Mouse (Mus musculus) monocyte, adult 5-6 weeks (primary cell): ENCODE data around the gene Coro1b. TPM values are rescaled to one million over a fixed set of nuclear protein-coding genes. Genes with fewer than 3 reads are reported as not detected.
A peak's percentile ranks its signal among the peaks of the same experiment; 100 is the strongest.

Source experiments
- ATAC-seq: fragments of 153-309, 156-312 bp; replicated peaks from 2 replicates; pipeline ENCODE4 v1.8.0; 2017; ENCODE audit warnings: mild to moderate bottlenecking; ENCODE audit not compliant: low TSS enrichment, insufficient number of reproducible peaks, severe bottlenecking, poor library complexity, low FRiP score
- total RNA-seq: library from RNA; stranded (forward); fragments of 200-1000, 200-491, 200-594 nt; gene quantifications from 3 replicates; pipeline ENCODE4 v1.2.3, GENCODE M21; 2017

Gene Coro1b
- total RNA-seq, 1 experiment from 2014 or later, result 226 TPM

DNA sequence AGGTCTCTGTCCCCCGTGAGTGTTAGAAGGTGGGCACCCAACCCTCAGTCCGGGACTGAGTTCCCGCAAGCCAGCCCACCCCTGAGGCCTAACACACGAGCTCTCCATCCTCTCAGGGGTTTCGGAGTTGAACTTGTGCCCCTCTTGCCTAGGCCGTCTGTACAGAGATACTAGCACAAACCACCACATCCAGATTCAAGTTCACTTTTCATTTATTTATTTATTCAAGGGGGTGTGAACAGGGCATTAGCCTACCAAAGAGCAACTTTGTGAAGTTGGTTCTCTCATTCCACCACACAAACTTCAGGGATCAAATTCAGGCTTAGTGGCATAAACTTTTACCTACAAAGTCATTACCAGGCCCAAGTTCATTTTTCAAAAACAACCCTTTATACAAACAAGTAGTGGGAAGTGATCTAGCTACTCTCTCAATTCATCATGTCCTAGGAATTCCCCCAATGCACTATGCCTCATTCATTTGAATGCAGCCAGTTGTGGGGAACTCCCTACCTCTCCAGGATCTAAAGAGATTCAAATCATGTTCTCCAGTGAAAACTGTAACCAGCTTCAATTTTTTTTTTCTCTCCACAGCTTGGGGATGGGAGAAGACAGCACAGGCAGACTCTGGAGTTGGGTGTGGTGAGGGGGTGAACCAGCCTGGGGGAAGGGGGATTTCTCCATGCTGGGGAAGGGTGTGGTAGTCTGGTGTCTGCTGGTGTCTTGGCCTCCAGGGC is 13.0 kb upstream of the Coro1b start:
- ATAC-seq, result peak; percentile 38

DNA sequence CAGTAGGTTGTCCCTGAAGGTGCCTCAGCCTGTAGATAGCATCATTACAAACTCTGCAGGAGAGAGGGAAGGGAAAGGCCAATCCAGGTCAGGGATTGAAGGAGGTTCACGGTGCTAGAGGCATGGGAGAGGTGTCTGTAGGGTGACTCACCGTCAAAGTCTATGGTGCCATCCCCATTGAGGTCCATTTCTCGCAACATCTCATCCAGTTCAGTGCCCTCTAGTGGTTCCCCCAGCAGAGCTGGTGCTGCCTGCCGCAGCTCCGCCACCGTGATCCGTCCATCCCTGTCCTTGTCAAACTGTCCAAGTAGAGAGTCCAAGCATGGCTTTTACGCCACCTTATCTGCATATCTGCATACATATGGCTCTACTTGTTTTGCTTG is 12.5 kb upstream of the Coro1b start:
- peak; percentile 78 for ATAC-seq

DNA sequence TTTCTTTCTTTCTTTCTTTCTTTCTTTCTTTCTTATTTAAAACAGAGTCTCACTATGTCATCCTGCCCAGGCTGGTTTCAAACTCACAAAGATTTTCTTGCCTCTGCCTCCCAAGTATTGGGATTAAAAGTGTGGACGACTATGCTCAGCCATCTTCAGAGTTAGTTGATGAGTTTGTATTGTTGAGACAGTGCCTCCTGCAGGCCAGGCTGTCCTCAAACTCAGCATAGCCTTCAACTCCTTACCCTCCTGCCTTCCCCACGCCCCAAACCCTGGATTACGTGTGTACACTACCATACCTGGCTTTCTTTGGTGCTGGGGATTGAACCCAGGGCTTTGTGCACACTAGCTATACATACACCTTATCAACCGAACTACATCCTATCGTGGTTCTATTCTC is 12.0 kb upstream of the Coro1b start:
- no peak for ATAC-seq

DNA sequence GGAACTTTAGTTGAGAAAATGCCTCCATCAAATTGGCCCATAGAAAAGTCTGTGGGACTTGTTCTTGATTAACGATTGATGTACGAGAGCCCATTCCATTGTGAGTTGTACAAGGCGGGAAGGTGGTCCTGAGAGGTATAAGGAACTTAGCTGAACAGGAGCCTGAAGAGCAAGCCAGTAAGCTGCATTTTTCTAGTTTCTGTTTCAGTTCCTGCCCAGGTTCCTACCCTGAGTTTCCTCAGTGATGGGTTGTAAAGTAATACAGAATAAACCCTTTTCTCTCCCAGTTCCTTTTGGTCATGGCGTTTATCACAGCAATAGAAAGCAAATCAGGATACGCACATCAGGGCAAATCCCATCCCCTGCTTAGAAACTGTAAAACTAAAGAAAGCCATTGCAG is 10.5 kb upstream of the Coro1b start:
- no peak for ATAC-seq

DNA sequence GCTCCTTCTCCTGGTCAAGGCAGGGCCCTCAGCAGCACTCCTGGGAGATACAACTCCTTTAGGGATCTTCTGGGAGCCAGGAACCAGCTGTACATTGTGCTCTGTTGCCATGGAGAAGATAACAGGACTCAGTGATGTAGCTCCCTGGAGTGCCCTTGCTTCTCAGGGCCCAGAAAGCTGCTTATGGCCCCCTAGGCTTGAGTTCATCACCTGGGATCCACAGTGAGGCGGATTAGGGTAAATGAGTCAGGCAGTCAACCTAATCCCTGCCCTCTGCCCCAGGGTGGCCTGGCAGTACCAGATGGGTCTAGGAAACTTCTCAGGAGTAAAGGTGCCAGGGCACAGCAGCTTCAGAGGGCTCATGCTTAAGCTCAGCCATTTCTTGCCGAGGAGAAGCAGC is 9.0 kb upstream of the Coro1b start, which contains the start of gene Gpr152:
Gene Gpr152 (plus strand): TSS at position 342 of the 400 bp plus-strand sequence.
- ATAC-seq, result no peak

DNA sequence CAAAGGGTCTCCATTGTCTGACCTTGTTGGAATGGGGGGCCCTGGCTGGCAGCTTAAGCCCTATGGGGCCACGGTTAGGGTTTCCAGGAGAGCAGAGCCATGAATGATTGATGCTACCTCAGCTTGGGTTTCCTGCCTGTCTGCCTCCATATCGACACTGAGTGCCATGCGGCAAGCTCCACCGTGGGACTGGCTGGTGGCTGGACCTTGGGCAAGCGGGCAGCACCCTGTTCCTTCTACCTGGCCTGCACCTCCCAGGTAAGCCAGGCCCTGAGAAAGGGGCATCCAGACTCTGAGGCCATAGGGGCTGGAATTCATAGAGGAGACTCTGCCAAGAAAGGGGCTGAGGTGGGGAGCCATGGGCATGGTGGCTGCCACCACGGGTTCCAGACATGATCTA is 8.3 kb upstream of the Coro1b start:
- ATAC-seq, result no peak

DNA sequence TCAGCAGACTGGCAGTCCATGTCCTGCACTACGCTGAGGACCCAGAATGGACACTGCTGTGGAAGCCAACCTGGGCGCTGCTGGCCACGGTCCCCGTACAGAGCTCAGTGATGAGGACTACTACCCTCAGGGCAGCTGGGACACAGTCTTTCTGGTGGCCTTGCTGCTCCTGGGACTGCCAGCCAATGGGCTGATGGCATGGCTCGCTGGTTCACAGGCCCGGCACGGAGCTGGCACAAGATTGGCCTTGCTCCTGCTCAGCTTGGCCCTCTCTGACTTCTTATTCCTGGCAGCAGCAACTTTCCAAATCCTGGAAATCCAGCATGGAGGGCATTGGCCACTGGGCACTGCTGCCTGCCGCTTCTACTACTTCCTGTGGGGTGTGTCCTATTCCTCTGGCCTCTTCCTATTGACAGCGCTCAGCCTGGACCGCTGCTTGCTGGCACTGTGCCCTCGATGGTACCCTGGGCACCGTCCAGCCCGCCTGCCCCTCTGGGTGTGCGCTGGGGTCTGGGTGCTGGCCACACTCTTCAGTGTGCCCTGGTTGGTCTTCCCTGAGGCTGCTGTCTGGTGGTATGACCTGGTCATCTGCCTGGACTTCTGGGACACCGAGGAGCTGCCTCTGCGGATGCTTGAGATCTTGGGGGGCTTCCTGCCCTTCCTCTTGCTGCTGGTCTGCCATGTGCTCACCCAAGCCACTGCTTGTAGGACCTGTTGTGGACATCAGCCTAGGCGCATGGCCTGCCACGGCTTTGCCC is 5.8 kb upstream of the Coro1b start:
- ATAC-seq, result no peak

DNA sequence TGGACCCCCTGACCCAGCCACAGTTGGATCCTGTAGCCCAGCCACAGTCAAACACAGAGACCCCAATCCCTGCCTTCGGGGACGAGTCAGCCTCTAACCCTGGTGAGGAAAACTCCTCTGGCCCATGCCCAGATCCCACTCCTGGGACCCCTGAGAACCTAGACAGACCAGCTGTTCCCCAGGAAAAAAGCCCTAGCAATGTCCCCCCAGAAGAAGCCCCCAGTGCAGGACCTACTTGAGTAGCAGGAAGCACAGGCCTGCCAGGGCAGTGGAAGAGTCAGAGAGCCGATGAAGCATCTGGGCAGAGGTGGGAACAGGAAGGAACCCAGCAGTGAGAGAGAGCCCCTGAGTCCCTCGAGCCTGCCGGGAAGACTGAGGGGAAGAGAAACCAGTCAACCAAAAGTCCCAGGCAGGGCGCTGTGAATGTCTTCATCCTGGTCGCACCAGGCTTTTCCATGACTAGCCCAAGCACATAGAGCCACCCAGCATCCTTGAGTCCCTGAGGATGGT is 4.6 kb upstream of the Coro1b start, which contains the start of gene Cabp4:
Gene Cabp4 (minus strand): TSS at position 275 of the 510 bp plus-strand sequence.
- no peak for ATAC-seq

DNA sequence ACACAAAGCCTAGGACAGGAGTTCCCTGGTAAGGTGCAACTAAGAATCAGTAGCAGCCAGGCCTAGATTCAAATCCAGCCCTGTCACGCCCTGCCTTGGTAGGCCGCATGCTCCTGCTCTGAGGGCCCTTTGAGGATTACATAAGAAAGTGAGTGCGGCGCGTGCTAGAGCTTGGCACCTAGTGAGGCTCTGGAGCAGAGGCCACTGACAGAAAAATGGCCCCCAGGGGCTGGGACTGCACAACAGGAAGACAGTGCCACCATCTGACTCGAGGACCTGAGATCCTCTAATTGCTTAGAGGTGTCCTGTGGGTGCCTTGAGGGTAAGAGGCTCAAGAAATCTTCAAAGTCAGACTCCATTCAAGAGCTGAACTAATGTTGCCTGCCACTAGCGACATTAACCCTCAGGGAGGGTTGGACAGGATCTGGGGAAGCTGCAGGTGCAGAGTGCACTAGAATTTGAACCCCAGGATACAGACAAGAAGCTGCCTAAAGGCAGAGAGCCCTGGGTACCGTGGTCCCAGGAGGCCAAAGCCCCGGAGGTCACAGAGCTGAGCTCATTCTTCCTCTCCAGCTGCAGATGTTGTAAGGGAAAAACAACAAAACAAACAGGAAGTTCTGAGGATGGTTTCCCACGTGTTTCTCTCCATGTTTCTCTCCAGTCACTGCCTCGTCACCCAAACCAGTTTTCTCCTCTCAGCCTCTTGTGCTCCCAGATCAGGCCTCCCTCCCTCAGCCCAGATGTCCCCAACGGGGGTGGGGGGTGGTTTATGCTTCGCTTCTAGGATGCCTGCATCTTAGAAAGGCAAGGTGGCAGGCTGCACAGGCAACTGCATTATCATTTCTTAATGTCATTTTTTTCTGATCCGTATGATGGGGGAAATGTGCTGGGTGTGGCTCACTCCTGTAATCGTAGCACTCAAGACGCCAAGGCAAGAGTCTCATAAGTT is 3.6 kb upstream of the Coro1b start:
- peak; percentile 13; the same call in 1 of the 2 replicates for ATAC-seq

DNA sequence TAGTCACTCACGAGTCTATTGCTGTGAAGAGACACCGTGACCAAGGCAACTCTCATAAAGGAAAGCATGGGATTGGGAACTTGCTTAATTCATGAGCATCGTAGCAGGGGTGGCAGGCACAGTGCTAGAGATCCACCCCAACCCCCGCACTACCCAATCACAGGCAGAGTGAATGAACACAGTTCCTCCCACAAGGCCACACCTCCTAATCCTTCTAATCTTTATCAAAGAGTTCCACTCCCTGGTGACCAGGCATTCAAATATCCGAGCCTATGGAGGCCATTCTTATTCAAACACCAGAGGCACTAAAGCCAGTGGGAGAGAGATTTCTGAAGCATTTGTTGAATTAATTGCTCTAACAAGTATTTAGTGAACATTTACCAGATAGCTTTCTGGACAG is 2.5 kb upstream of the Coro1b start:
- ATAC-seq, result no peak

DNA sequence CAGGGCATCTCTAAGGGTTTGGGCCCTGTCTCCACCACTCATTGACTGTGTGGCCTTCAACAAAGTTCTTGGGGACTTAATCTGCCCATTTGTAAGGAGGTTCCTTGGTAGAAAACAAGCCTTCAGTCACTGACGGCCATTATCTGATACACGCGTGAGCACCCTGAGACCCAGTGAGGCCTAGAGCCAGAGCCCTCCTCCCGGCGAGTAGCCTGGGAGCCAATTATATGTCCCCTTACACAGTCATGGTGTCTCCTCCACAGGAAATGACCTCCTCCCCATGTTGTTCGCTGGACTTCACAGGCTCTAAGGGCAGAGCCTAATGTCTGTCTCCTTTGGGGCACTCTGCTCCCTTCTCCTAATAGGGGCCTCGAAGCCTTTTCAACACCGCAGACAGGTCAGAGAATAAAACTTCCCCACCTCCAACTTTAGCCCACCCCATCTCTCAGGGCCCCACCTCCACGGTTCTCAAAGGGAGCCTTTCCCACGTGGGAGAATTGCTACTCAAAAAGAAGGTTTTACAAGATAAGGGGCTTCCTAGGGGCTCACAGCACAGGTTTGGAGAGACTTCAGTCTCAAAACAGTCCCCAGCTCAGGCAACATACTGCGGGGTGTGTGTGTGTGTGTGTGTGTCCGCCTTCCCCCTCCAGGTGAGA is 1.9 kb upstream of the Coro1b start:
- no peak for ATAC-seq

DNA sequence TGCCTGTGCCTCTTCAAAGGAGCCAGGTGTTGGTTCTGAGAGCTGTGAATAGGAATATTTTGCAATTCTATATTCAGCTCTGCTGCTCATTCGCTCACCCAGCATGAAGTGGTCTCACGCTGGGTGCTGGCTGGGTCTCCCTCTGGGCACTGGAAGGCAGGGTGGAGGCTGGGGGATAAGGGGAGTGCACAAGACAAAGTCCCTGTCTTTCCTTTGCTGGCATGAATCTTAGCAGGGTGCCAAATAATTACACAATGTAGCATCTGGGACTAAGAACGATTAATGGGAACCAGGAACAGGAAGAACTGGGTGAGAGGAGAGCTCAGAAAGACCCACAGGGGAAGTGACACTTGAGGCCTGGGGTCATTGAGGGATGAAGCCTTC is 1.4 kb upstream of the Coro1b start:
- ATAC-seq, result no peak

DNA sequence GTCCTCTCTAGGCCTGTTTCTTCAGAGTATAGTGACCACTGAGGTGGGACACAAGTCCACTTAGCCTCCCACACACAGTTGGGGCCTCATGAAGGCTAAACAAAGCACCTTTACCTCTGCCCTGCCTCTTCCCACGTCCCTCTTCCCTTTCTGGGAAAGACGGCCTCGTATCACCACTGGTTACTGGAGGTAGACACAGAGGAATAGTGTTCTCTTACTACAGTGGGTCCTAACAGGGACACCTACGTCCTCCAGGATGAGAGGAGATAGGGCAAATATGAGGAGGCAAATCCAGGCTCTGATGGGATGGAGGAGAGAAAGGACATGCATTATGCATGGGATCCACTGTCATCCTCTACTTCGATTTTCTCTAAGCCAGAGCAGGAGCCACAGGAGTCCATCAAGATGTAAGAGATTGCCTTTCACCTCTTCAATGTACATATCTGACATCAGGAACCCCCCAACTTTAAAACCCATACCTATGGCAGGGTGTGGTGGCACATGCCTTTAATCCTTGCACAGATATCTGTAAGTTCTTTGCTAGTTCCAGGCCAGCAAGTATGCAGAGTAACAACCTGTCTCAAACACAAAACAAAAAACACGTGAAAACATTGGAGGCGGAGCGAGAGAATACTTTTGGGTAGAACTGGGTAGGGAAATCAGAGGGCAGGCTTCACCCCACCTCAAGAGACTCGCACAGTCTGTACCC is 483 bp upstream of the Coro1b start:
- no peak for ATAC-seq

DNA sequence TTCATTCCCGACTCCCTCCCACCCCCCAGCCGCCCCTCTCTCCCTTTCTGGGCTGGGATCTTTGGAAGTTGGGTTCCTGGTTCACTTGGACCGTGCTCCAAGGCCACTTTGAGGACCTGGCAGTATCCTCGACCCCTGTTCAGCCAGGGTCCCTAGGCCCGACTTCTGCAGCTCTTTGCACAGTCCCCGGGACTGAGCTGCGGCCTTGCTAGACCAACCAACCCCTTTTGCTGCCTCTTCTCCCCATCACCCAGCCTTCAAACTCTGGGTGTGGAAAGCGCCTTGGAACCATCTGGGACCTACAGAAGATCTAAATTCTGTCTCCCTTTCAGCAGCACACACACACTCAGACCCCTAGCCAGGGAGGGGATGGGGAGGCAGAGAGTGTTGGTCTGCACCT is 400 bp downstream of the Coro1b start:
- no peak for ATAC-seq

DNA sequence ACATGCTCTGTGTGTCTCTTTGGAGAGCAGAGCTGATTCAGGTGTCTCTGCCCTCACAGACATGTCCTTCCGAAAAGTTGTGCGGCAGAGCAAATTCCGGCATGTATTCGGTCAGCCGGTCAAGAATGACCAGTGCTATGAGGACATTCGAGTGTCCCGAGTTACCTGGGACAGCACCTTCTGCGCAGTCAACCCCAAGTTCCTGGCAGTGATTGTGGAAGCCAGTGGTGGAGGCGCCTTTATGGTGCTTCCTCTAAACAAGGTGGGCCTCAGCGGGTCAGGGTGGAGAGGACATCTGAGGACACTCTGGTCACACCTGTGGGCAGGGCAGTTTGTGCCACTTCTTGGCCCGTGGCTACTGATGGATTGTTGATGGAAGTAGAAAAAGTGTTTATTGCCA is 864 bp downstream of the Coro1b start:
- no peak for ATAC-seq

DNA sequence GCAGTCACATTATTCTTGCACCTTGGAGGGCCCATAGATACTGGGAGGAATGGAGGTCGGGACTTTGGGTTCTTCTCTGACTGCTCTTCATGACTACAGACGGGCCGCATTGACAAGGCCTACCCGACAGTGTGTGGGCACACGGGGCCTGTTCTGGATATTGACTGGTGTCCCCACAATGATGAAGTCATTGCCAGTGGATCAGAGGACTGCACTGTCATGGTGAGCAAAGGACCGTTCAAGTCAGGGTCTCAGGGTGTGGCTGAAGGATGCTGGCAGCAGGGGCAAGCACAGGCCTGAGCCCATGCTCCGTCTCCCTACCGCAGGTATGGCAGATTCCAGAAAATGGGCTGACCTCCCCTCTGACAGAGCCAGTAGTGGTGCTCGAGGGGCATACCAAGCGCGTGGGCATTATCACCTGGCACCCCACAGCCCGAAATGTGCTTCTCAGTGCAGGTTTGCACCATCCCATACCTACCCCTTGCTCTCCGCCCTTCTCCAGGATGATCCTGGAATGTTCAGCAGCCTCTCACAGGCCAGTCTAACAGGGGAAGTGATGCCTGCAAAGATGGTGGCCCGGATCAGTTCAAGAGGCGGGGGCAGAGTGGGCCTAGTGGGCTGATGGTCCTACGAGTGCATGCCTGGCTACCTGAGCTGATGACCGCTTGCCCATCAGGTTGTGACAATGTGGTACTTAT is 1.5 kb downstream of the Coro1b start:
- ATAC-seq, result no peak
